Mouse (Mus musculus): ENCODE measurements around the gene Zfand4. TPM values are rescaled to one million over a fixed set of nuclear protein-coding genes. Genes with fewer than 3 reads are reported as not detected.

The Zfand4 gene
- polyA plus RNA-seq (2012; rRNA removed; ENCODE audit: low replicate concordance), result 0.04 and 0.12 TPM in 2 replicates

DNA sequence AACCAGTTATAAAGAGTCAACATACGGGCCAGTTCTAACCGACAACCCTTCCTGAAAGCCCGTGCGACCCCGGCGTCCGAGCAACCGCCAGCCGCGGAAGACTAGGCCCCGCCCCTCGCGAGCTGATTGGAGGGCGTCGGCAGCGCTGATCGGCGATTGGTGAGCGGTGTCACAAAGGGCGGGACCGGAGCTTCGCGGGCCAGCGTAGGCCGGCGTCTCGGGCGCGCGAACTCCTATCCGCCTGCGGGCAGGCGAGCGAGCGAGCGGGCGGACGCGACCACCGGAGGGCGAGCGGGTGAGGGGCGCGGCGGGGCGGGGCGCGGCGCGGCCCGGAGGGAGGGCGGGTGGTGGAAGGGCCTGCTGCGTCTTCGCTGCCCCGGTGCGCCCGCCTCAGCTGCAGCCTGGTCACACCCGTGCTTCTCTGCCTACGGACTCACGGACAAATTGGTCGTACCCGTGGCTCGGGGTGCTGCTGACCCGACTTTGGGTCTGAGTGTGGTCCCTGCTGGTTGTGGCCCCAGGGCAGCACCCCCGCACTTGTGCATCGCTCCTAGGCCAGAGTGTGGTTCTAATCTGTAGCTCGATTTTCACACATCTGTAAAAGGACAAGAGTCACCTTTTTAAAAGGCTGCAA lies at the start of gene Zfand4:
TSS of gene Zfand4 (plus strand) at position 205 of the 634 bp plus-strand sequence.

DNA sequence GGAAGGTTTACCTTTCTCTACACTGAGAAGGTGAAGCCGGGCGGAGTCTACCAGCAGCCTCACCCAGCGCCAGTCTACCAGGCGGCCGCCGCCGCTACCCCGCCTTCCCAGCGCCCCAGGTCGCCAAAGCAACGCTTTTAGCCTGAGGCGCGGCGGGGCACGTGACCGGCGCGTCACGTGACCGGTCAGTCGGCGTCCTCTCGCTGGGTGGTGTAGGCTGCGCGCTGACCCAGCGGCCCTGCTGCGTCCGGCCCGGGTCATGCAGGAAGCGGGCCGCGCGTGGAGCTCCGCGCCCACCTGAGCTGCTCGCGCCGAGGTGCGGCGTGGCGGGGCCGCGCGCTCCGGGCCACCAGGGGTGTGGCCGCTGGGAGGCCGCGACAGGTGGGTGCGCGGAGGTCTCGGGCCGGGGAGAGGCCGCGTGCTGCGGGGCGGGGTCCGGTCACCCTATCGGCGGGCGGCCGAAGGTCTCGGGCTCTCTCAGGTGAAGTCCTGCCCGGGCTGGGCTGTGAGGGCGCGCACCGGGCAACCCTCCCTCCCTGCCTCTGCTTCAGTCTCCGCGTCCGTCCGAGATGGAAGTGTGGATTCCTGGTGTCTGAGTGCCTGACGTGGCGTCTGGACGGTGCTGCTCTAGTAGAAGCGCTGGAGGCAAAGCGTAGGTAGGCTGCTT lies 73.9 kb downstream of the Zfand4 start, which contains the start of gene March8:
TSS of gene March8 (plus strand) at position 190 of the 667 bp plus-strand sequence.

Other genes starting within 250 kb of the Zfand4 start
- 5.3 and 9.3 TPM in 2 replicates for gene Tmcc1, start 70.7 kb upstream of the Zfand4 start, polyA plus RNA-seq (2012; rRNA removed; ENCODE audit: low replicate concordance)
- 15.9 and 23.3 TPM in 2 replicates for gene Washc2, start 56.2 kb upstream of the Zfand4 start, polyA plus RNA-seq (2012; rRNA removed; ENCODE audit: low replicate concordance)
- 38.7 and 48.1 TPM in 2 replicates for gene March8, start 73.8 kb downstream of the Zfand4 start, polyA plus RNA-seq (2012; rRNA removed; ENCODE audit: low replicate concordance)
- 1.8 and 2.6 TPM in 2 replicates for gene Alox5, start 197.0 kb downstream of the Zfand4 start, polyA plus RNA-seq (2012; rRNA removed; ENCODE audit: low replicate concordance)
- gene Olfr211, start 224.9 kb downstream of the Zfand4 start, polyA plus RNA-seq (2012; rRNA removed; ENCODE audit: low replicate concordance), result not detected in 2 replicates
- not detected in 2 replicates for gene Olfr212, start 242.3 kb downstream of the Zfand4 start, polyA plus RNA-seq (2012; rRNA removed; ENCODE audit: low replicate concordance)

All from duodenum, adult 2 months (tissue).